Mouse (Mus musculus): Measurements from ENCODE around the gene Ikzf2. TPM values are rescaled to one million over a fixed set of nuclear protein-coding genes. Genes with fewer than 3 reads are reported as not detected.
A peak's percentile ranks its signal among the peaks of the same experiment; 100 is the strongest.

The Ikzf2 gene
- under 0.01 and 0.01 TPM in 2 replicates for polyA plus RNA-seq (2012)

GRCm38 (mm10) chr1:69687076-69687991 lies at the start of gene Ikzf2:
TSS of gene Ikzf2 (minus strand) at chr1:69687245.
- no peaks in the 10 kb centered on the region for H3K36me3 ChIP-seq (ENCODE audit: control insufficient read depth)
- TF ChIP-seq TAL1 (IDR thresholded peaks at IDR 0.05; ENCODE audit: low read length) (no peak), GATA1 (IDR thresholded peaks at IDR 0.05; ENCODE audit: low read length) (no peak)
- peaks cover 23% of the 10 kb centered on the region for H3K4me1 ChIP-seq (ENCODE audit: control insufficient read depth)
- peak within 1 kb of the TSS; percentile 65 for H3K4me3 ChIP-seq (replicated peaks)
- H3K9me3 ChIP-seq (ENCODE audit: control insufficient read depth, low read length): no peaks in the 10 kb centered on the region
- H3K27me3 ChIP-seq (ENCODE audit: control insufficient read depth): peaks cover 59% of the 10 kb centered on the region

- H3K9me3 ChIP-seq (ENCODE audit: control insufficient read depth, low read length): no peaks in the 10 kb centered on the region
- TF ChIP-seq TAL1 (IDR thresholded peaks at IDR 0.05; ENCODE audit: low read length): no peak
- no peak for TF ChIP-seq GATA1 (IDR thresholded peaks at IDR 0.05; ENCODE audit: low read length)
- H3K27me3 ChIP-seq (ENCODE audit: control insufficient read depth): no peaks in the 10 kb centered on the region
- H3K36me3 ChIP-seq (ENCODE audit: control insufficient read depth): no peaks in the 10 kb centered on the region
- no peak overlapping the region for H3K4me3 ChIP-seq (replicated peaks)
- peaks cover 5% of the 10 kb centered on the region for H3K4me1 ChIP-seq (ENCODE audit: control insufficient read depth)
These were observed 42.7 kb upstream of the Ikzf2 start for GRCm38 (mm10) chr1:69729729-69730128.

- no peaks in the 10 kb centered on the region for H3K9me3 ChIP-seq (ENCODE audit: control insufficient read depth, low read length)
- H3K27me3 ChIP-seq (ENCODE audit: control insufficient read depth): no peaks in the 10 kb centered on the region
- peaks cover 5% of the 10 kb centered on the region for H3K4me1 ChIP-seq (ENCODE audit: control insufficient read depth)
- no peaks in the 10 kb centered on the region for H3K36me3 ChIP-seq (ENCODE audit: control insufficient read depth)
- H3K4me3 ChIP-seq (replicated peaks): no peak overlapping the region
- TF ChIP-seq GATA1 (IDR thresholded peaks at IDR 0.05; ENCODE audit: low read length): no peak
- no peak for TF ChIP-seq TAL1 (IDR thresholded peaks at IDR 0.05; ENCODE audit: low read length)
These were observed 42.1 kb upstream of the Ikzf2 start for GRCm38 (mm10) chr1:69729031-69729679.

GRCm38 (mm10) chr1:69727968-69728367 lies 40.9 kb upstream of the Ikzf2 start:
- TF ChIP-seq TAL1 (IDR thresholded peaks at IDR 0.05; ENCODE audit: low read length): no peak
- no peak for TF ChIP-seq GATA1 (IDR thresholded peaks at IDR 0.05; ENCODE audit: low read length)
- no peaks in the 10 kb centered on the region for H3K27me3 ChIP-seq (ENCODE audit: control insufficient read depth)

GRCm38 (mm10) chr1:69717107-69717506 lies 30.1 kb upstream of the Ikzf2 start:
- H3K36me3 ChIP-seq (ENCODE audit: control insufficient read depth): no peaks in the 10 kb centered on the region
- no peak for TF ChIP-seq GATA1 (IDR thresholded peaks at IDR 0.05; ENCODE audit: low read length)
- H3K27me3 ChIP-seq (ENCODE audit: control insufficient read depth): no peaks in the 10 kb centered on the region
- H3K4me3 ChIP-seq (replicated peaks): no peak overlapping the region
- no peaks in the 10 kb centered on the region for H3K4me1 ChIP-seq (ENCODE audit: control insufficient read depth)
- H3K9me3 ChIP-seq (ENCODE audit: control insufficient read depth, low read length): no peaks in the 10 kb centered on the region

More at GRCm38 (mm10) chr1:69727968-69728367, 40.9 kb upstream of the Ikzf2 start:
- no peak overlapping the region for H3K4me3 ChIP-seq (replicated peaks)
- H3K4me1 ChIP-seq (ENCODE audit: control insufficient read depth): peaks cover 5% of the 10 kb centered on the region
- no peaks in the 10 kb centered on the region for H3K9me3 ChIP-seq (ENCODE audit: control insufficient read depth, low read length)
- no peaks in the 10 kb centered on the region for H3K36me3 ChIP-seq (ENCODE audit: control insufficient read depth)

GRCm38 (mm10) chr1:69708571-69708970 lies 21.5 kb upstream of the Ikzf2 start:
- Histone ChIP-seq H3K4me1 (ENCODE audit: control insufficient read depth) (no peaks in the 10 kb centered on the region), H3K9me3 (ENCODE audit: control insufficient read depth, low read length) (no peaks in the 10 kb centered on the region), H3K27me3 (ENCODE audit: control insufficient read depth) (no peaks in the 10 kb centered on the region), H3K4me3 (replicated peaks) (no peak overlapping the region), H3K36me3 (ENCODE audit: control insufficient read depth) (no peaks in the 10 kb centered on the region)
- TF ChIP-seq TAL1 (IDR thresholded peaks at IDR 0.05; ENCODE audit: low read length) (no peak), GATA1 (IDR thresholded peaks at IDR 0.05; ENCODE audit: low read length) (no peak)

- Histone ChIP-seq H3K4me1 (ENCODE audit: control insufficient read depth) (no peaks in the 10 kb centered on the region), H3K9me3 (ENCODE audit: control insufficient read depth, low read length) (no peaks in the 10 kb centered on the region), H3K36me3 (ENCODE audit: control insufficient read depth) (no peaks in the 10 kb centered on the region), H3K4me3 (replicated peaks) (no peak overlapping the region), H3K27me3 (ENCODE audit: control insufficient read depth) (no peaks in the 10 kb centered on the region)
- TF ChIP-seq GATA1 (IDR thresholded peaks at IDR 0.05; ENCODE audit: low read length): no peak
- TF ChIP-seq TAL1 (IDR thresholded peaks at IDR 0.05; ENCODE audit: low read length): no peak
These were observed 16.6 kb upstream of the Ikzf2 start for GRCm38 (mm10) chr1:69703506-69704156.

- no peaks in the 10 kb centered on the region for H3K9me3 ChIP-seq (ENCODE audit: control insufficient read depth, low read length)
- TF ChIP-seq GATA1 (IDR thresholded peaks at IDR 0.05; ENCODE audit: low read length): no peak
- TF ChIP-seq TAL1 (IDR thresholded peaks at IDR 0.05; ENCODE audit: low read length): no peak
- H3K4me1 ChIP-seq (ENCODE audit: control insufficient read depth): peaks cover 11% of the 10 kb centered on the region
These were observed 4.9 kb upstream of the Ikzf2 start for GRCm38 (mm10) chr1:69691946-69692345.

GRCm38 (mm10) chr1:69688961-69689360 lies 1.9 kb upstream of the Ikzf2 start:
- Histone ChIP-seq H3K9me3 (ENCODE audit: control insufficient read depth, low read length) (no peaks in the 10 kb centered on the region), H3K36me3 (ENCODE audit: control insufficient read depth) (no peaks in the 10 kb centered on the region), H3K27me3 (ENCODE audit: control insufficient read depth) (peaks cover 50% of the 10 kb centered on the region), H3K4me3 (replicated peaks) (no peak overlapping the region), H3K4me1 (ENCODE audit: control insufficient read depth) (peaks cover 22% of the 10 kb centered on the region)
- TF ChIP-seq GATA1 (IDR thresholded peaks at IDR 0.05; ENCODE audit: low read length) (no peak), TAL1 (IDR thresholded peaks at IDR 0.05; ENCODE audit: low read length) (no peak)

More at GRCm38 (mm10) chr1:69691946-69692345, 4.9 kb upstream of the Ikzf2 start:
- Histone ChIP-seq H3K4me3 (replicated peaks) (no peak overlapping the region), H3K27me3 (ENCODE audit: control insufficient read depth) (peaks cover 20% of the 10 kb centered on the region), H3K36me3 (ENCODE audit: control insufficient read depth) (no peaks in the 10 kb centered on the region)
